Mouse (Mus musculus): ENCODE measurements around the gene Gm10073. TPM values are rescaled to one million over a fixed set of nuclear protein-coding genes. Genes with fewer than 3 reads are reported as not detected.
A peak's percentile ranks its signal among the peaks of the same experiment; 100 is the strongest.
"Not testable (repeated sequence)": the region's sequence is repeated elsewhere in the genome, so short reads cannot be mapped to it uniquely, and the experiment has no call there.

The Gm10073 gene
- total RNA-seq (2021): 10 to 100 TPM; 86.5 to 89.9 TPM
- long read RNA-seq, experiment 1: 0 reads
- long read RNA-seq, experiment 2: 0 reads

DNA sequence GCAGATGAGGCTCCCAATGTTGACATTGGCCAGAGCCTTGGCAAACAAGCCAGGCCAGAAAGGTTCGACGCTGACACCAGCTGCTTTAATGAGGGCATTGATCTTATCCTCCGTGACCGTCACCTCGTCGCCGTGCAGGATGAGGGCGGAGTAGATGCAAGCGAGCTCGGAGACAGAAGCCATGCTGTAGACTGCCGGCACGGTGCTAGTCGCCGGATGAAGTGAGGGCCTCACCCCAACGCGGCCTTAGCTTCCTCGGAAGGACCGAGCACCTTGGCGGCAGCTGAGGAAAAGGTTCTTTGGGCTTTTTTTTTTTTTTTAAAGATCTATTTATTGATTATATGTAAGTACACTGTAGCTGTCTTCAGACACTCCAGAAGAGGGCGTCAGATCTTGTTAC is at the start of gene Gm10073:
TSS of gene Gm10073 (minus strand) at position 294 of the 400 bp plus-strand sequence.
- DNase-seq (ENCODE audit: low spot score in 2 of 2): not testable (repeated sequence)

DNA sequence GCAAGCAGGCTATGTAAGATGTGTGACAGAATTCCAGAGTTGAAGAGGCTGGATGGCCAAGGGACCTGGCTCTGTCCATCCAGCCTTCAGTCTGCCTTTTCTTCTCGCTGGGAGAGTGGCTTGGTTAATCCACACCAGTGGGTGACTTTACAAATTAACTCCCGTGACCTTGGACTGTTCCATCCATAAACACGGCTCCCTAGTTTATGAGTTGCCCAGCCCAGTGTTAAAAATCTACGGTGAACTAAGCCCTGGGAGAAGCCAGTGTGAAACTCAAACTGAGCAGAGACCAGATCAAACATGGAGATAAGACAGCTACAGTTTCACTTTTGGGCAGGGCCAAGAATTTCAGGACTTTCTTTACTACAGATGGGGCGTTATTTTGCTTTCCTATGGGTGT is 49.8 kb upstream of the Gm10073 start:
- DNase-seq (ENCODE audit: low spot score in 2 of 2): no peak

DNA sequence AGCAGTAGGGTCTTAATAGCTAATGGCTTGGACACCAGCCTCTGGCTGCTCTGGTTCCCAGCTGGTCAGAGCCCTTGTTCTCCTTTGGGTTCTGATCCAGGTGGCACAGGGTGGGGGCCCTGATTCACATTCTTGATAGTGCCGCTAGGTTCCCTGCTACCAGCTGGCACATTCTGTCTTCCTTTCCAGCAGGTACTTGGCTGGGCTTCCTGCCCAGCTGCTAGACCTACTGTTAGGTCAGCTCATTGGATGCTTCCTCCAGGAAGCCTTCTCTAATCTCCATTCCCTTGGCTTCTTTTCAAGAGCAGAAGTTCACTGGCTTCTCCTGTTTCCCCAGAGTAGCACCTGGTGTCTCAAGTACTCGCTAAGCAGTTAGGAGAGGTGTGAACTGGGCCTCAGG is 47.2 kb upstream of the Gm10073 start:
- DNase-seq (ENCODE audit: low spot score in 2 of 2): no peak

DNA sequence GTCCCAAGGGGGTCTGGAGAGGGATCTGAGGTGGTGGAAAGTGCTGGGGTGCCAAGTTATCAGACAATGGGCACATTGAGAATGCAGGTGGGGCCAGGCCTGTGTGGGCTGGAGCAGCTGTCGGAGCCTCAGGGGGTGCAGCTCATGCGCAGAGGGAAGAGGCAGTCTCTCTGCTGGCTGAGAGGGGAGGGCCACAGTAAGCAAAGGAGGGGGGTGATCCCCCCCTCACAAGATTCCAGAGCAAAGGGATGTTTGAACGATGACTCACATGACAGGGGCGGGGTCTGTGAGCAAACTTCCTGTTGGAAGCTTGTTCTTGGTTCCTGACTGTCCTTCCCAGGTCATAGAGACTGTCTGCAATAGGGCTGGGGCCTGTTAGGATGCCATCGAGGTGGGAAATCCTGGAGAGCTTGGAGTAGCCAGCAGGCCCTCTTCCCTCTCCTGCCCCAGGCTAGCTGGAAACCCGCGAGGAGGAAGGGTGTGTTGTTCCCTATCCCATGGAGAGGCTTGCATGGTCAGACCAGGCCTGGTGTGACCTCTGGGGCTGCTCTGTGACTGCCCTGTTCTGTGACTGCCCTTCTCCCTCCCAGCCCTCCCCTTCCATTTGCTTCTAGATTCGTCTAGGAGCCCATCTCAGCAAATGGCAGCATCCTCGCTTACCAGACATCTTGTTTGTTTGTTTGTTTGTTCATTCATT is 46.4 kb upstream of the Gm10073 start:
- no peak for DNase-seq (ENCODE audit: low spot score in 2 of 2)

DNA sequence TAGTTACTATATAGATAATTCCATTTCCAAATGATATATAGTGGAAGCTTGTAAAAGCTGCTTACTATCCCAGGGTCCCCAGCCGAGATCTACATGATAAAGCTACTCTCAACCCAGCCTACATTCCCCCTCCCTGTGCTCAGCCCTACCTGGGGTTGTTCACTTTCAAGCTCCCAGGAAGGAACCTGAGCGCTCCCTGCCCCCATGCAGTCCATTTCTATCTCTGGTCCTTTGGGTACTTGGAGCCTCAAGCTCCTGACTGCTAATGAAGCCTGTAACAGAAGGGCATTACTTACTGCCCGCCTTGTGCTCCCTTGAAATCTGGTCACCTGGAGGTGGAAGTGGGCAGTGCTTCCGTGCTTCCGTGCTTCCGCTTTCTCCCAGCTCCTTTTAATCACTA is 45.1 kb upstream of the Gm10073 start:
- DNase-seq (ENCODE audit: low spot score in 2 of 2): no peak

DNA sequence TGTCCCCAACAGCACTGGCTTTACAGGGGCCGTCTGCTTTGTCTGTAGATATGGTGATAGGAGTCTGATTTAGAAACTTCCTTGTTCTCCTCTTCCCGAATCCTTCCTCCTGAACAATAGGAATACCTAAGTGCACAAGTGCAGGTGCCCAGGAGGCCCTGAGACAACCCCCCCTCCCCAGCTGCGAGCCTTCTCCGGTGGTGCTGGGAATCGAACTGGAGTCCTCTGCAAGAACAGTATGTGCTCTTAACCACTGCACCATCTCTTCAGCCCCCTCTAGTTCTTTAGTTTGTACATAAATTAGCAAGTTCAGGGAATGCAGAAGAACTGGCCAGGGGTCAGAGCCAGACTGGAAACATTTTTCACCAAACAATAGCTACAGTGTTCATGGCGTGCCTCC is 44.6 kb upstream of the Gm10073 start:
- DNase-seq (ENCODE audit: low spot score in 2 of 2): no peak

DNA sequence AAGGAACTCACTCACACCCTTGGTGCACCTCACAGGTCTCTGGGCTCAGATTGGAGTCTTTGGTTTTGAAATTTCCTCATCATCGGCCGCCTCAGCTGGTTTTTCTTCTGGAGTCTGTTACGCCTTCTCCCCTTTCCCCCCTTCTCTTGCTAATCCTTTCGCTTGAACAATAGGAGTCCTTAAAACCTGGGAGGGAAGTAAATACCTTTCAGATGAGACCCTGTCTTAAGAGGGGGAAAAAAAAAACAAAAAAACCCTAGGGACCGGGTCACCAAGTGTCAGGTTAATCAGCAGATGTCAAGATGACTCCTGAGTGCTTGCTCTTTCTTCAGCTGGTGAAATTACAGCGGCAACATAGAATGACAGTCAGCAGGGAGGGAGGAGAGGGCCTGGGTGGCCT is 43.9 kb upstream of the Gm10073 start:
- DNase-seq (ENCODE audit: low spot score in 2 of 2): no peak

DNA sequence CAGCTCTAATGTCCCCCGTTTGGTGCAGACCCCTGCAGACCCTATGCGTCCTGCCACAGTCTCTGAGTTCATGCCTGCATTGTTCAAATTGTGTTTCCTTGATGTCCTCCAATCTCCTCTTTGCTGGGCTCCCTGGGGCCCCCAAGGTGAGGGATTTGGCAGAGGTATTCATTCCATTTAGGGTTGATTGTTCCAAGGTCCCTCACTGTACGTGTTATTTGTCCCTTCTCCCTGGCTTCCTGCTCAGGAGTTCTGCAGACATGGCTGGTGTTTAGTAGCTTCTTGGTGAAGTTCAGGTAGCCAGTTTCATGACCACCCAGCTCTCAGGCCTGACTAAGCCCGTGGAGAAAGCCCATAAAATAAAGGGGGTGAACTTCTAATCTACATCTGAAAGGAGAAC is 43.4 kb upstream of the Gm10073 start:
- no peak for DNase-seq (ENCODE audit: low spot score in 2 of 2)

DNA sequence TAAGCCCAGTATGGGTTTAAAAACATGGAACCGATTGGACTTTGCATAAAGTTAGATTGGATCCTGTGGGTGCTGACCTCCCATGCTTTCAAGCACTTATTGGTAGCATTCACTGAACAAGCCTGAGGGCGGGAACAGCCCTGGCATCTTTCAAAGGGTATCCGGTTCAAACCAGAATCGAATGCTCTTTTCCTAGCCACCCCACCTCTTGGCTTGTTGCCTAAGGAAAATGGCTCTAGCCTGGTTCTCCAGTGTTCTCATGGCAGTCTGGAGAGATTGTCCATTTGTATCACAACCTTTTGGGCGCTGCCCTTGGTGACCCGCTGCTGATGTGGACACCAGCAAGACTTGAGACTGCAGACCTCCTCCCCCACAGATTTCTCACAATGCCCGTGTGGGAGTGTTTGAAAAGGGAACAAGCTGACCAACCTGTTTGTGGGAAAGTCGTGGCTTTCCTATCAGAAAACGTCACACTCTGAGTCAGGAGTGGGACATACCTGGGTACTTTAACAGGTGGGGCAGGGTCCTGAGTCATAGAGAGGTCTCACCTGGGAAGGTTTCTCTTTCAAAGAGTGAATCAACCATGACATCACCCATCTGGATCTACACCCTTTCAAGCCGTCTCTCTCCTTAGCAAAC is 42.5 kb upstream of the Gm10073 start:
- DNase-seq (ENCODE audit: low spot score in 2 of 2): no peak

DNA sequence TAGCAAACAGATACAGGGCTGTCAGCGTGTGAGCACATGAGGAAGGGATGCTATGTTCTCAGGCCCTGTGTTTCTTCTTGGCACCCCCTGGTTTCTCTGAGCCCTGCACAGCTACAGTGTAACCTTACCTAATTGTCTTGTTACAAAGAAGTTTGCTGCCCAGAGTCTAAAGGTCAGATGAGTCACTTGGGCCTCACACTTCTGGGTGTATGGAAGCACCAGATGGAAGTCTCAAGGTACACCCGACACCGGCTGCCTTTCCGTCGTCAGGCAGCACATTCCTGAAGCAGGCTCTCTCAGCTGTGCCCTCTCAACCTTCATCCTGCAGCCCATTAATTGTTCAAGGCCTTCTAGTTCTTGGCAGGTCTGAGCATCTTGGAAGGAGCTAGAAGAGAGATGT is 41.4 kb upstream of the Gm10073 start:
- DNase-seq (ENCODE audit: low spot score in 2 of 2): no peak

DNA sequence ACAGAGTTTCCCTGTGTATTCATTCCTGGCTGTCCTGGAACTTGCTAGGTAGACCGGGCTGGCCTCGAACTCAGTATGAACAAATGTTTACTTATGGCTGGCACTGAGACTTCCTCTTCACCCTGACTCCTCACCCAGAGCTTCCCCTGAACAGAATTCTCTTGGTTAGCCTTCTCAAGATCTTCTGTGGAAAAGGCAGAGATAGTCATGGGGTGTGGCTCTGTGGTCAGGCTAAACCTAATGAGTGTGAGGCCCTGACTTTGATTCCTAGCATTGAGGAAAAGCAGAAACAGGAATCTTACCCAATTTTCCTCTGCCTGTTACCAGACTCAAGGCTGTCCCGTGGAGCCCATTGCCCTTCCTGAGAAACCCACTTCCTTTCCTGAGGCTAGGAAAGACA is 38.8 kb upstream of the Gm10073 start:
- no peak for DNase-seq (ENCODE audit: low spot score in 2 of 2)

DNA sequence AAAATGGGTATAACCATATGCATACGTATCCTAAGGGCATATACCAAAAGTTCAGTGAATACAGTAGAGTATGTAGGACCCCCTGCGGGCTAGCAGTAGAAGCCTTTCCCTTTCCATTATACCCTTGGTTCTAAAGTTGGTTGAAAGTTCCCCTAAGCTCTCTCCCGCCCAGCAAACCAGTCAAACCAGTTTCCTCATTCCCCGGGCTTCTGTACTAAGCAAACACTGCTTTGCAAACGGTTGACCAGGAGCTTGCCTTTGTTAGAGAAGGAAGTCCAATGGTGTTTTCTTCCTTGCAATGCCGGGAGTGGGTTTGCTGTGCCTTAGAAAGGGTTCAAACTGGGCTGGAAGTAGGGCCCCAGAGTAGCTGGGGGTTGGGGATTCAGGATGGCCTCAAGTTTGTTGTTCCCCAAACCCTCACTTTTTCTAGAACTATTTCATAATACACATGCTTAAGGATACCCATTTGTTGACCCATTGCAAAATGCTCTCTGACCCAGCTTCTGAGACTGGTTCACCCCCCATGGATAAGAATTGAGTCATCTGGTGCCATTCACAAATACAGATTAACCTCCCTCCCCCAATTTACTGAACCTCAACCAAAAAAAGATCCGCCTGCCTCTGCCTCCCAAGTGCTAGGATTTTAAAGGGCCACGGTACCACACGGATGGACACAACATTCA is 37.8 kb upstream of the Gm10073 start:
- no peak for DNase-seq (ENCODE audit: low spot score in 2 of 2)

DNA sequence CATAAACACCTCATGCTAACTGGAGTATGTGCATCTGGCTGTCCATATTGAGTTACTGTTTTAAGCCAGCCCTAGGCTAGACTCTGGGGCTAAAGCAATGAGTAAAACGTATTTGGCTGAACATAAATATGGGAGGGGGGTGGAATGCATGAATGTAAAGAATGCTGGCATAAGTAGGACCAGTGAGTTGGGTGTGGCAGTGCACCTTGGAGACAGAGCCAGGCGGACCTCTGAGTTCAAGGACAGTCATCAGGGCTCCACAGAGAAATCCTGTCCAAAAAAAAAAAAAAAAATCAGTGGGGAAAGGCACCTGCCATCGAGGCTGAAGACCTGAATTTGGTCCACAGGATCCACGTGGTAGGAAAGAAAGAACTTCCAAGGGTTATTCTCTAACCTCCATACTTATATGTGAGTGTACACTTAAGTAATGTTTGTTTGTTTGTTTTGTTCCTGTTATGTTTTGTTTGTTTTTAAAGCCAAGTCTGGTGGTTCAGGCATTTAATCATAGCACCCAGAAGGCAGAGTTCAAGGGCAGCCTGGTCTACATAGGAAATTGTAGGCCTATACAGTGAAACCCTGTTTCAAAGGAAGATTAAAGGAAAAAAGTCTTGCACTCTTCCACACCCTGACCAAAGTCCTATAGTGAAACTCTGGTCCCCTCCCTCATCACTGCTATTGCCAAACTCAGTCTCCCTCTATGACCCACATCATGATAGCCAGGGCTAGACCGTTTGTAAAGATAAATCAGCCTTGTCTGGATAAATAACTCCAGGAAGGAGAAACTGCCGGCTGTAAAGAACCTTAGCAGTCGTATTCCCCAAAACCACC is 36.0 kb upstream of the Gm10073 start:
- no peak for DNase-seq (ENCODE audit: low spot score in 2 of 2)

DNA sequence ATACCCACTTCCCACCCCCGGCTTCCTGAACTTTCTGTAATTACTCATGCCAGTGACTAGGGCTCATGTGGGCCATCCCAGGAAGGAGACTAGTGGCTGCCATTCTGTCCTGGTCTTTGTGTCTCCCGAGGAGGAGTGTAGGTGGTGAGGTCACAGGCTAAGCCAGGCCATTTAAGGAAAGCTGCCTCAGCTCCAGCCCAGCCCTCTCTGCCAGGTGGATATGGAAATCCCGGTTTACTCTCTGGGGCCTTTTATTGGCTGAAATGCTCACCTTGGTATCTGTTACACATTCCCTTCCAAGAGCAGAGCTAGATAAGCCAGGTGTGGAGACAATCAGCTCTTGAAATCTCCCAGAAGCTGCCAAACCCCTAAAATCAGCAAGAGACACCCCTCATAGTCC is 35.2 kb upstream of the Gm10073 start:
- DNase-seq (ENCODE audit: low spot score in 2 of 2): no peak

DNA sequence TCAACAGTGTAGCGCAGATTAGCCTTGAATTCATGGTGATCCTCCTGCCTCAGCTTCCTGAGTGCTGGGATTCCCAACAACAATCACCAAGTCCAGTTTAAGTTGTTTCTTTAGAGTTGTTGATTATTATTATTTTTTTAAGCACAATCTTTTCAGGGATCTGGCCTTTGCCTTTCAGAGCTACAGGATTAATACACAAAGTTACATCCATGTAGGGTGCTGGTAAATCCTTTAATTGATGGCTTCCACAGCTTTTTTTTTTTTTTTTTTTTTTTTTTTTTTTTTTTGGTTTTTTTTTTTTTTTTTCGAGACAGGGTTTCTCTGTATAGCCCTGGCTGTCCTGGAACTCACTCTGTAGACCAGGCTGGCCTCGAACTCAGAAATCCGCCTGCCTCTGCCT is 34.5 kb upstream of the Gm10073 start:
- not testable (repeated sequence) for DNase-seq (ENCODE audit: low spot score in 2 of 2)

DNA sequence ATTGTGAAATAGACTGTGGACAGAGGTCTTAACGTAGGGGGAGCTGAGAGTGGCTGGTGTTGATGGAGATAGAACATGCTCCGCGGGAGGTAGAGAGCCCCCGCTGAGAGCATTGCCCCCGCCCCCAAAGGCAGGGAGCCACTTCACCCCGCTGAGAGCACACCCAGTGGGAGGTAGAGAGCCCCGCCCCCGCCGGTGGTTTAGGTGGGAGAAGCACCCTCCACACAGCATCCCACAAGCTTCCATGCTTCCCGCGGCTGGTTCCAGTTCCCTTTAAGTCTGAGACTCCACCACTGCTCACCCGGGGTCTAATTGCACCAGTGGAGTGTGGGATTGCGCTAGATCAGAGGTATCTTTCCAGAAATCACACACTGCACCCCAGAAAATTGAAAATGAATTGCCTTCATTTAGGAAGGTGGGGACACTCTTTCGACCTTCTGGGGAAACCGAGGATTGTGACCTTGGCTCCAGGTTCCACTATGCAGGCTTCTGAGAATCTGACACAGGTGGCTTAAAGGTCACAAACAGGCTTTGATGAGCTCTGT is 33.4 kb upstream of the Gm10073 start:
- no peak for DNase-seq (ENCODE audit: low spot score in 2 of 2)

DNA sequence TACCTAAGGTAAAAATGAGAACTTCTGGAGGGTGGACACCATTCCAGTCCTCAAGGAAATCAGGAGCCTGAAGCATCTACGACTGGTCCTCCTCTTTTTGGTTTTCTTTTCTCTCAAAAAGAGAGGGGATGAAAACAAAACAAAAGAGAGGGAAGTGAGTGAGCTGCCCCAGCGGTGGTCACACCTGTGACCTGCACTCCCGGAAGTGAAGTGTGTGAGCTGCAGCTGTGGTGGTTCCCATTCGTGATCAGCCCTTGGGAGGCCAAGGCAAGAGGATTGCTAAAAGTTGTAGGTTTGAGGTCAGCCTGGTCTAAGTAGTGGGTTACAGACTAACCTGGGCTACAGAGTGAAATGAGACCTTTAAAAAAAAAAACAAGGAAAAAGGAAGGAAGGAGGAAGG is 32.9 kb upstream of the Gm10073 start:
- no peak for DNase-seq (ENCODE audit: low spot score in 2 of 2)

DNA sequence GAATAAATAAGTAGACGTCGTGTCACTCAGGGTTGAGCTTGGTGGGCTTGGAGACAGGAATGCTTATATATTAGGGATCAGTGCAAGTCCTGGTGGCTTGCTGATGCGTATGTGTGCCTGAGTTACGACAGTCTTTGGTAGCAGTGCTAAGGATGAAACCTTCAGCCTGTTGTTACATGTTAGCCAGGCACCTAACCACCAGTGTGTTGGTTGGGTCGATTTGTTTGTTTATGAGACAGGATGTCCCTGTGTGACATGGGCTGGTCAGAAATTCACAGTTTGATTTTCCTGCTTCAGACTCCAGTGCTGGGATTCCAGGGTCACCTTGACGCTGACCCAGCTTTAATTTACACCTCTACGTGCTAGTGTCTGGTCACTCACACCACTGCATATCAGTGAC is 32.4 kb upstream of the Gm10073 start:
- no peak for DNase-seq (ENCODE audit: low spot score in 2 of 2)

DNA sequence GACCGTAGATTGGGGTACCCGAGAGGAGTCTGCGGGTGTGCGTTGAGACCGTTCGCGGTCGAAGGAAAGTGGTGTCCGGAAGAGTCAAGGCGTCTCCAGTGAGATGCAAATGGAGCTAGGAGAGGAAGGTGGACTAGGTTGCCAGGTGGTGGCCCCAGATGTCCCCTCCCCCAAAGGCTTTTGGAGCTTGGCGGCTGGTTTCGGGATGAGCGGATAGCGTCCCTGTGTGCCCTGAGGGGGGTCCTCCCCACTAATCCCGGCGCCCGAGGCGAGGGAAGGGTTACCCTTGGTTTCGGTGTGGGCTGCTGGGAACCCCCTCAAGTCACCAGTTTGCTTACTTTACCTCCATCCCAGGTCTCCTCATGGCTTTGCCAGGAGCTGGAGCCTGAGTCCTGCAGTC is 30.7 kb upstream of the Gm10073 start:
- no peak for DNase-seq (ENCODE audit: low spot score in 2 of 2)

DNA sequence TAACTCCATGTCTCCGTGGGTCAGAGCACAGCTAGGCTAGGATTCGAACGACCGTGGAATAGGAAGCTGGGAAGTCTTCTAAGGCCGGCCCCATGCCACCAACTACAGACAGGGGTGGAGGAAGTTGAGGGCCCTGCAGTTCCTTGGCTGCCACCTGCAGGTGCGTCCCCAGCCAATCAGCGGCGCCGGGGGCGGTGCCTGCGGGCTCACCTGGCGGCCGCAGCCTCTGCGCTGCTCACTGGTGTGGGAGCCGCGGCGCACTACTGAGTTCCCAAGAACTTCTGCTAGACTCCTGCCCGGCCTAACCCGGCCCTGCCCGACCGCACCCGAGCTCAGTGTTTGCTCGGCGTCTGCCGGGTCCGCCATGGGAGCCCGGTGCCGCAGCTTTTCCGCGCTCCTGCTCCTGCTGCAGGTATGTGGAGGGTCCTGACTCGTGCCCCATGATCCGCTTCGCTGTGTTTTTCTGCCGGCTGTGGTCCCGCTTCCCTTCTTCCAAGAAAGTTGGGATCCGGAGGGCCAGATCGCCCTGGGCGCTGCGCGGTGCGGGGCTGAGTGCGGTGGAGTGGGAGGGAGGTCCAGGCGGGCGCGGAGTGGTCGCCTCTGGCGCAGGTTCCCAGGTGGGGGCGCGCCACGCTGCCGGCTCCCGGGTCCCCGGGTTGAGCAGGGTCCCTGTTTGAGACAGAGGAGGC is 30.0 kb upstream of the Gm10073 start, which contains the start of gene Cdh1:
TSS of gene Cdh1 (plus strand) at position 221 of the 689 bp plus-strand sequence.
- DNase-seq (ENCODE audit: low spot score in 2 of 2): peak; percentile 6 to 12
